Mouse (Mus musculus): ENCODE data around the gene Fbxo39. TPM values are rescaled to one million over a fixed set of nuclear protein-coding genes. Genes with fewer than 3 reads are reported as not detected.

Gene Fbxo39
- polyA plus RNA-seq, 1 experiment from 2014 or later: not detected

- Histone ChIP-seq H3K27ac (ENCODE audit: low read depth, low read length) (no peak overlapping the region), H3K9me3 (ENCODE audit: control insufficient read depth, low read length) (no peaks in the 10 kb centered on the region), H3K36me3 (ENCODE audit: control insufficient read depth, insufficient read depth, low read length) (no peaks in the 10 kb centered on the region), H3K4me3 (ENCODE audit: low read length) (no peak overlapping the region), H3K4me2 (ENCODE audit: low read length) (no peak overlapping the region), H3K4me1 (ENCODE audit: control insufficient read depth, insufficient read depth, low read depth, low read length) (no peaks in the 10 kb centered on the region), H3K27me3 (replicated peaks; ENCODE audit: control insufficient read depth, insufficient read depth, low read length) (no peaks in the 10 kb centered on the region), H3K9ac (ENCODE audit: low read depth, low read length) (no peak overlapping the region)
- ATAC-seq: no peak
- WGBS: 90% methylated on average over 5 of the region's 5 CpGs
Measured at GRCm38 (mm10) chr11:72307461-72307860, 6.8 kb upstream of the Fbxo39 start.

GRCm38 (mm10) chr11:72308982-72309381 lies 5.3 kb upstream of the Fbxo39 start:
- no peaks in the 10 kb centered on the region for H3K4me1 ChIP-seq (ENCODE audit: control insufficient read depth, insufficient read depth, low read depth, low read length)
- 77% methylated on average over 2 of the region's 2 CpGs for whole genome bisulfite sequencing
- H3K4me3 ChIP-seq (ENCODE audit: low read length): no peak overlapping the region
- no peak for ATAC-seq
- 0 out of 2 replicates have a peak, but pooled peaks cover 2% of the 10 kb centered on the region for H3K27me3 ChIP-seq (replicated peaks; ENCODE audit: control insufficient read depth, insufficient read depth, low read length)
- no peaks in the 10 kb centered on the region for H3K36me3 ChIP-seq (ENCODE audit: control insufficient read depth, insufficient read depth, low read length)
- H3K9me3 ChIP-seq (ENCODE audit: control insufficient read depth, low read length): no peaks in the 10 kb centered on the region
- no peak overlapping the region for H3K9ac ChIP-seq (ENCODE audit: low read depth, low read length)
- H3K27ac ChIP-seq (ENCODE audit: low read depth, low read length): no peak overlapping the region
- H3K4me2 ChIP-seq (ENCODE audit: low read length): no peak overlapping the region

- ATAC-seq: no peak
- H3K4me3 ChIP-seq (ENCODE audit: low read length): no peak overlapping the region
- no peak overlapping the region for H3K9ac ChIP-seq (ENCODE audit: low read depth, low read length)
- no peaks in the 10 kb centered on the region for H3K36me3 ChIP-seq (ENCODE audit: control insufficient read depth, insufficient read depth, low read length)
- no peaks in the 10 kb centered on the region for H3K9me3 ChIP-seq (ENCODE audit: control insufficient read depth, low read length)
- no peak overlapping the region for H3K4me2 ChIP-seq (ENCODE audit: low read length)
- H3K27me3 ChIP-seq (replicated peaks; ENCODE audit: control insufficient read depth, insufficient read depth, low read length): peaks cover 5% of the 10 kb centered on the region; the same call in 1 of the 2 replicates
- H3K27ac ChIP-seq (ENCODE audit: low read depth, low read length): no peak overlapping the region
- H3K4me1 ChIP-seq (ENCODE audit: control insufficient read depth, insufficient read depth, low read depth, low read length): no peaks in the 10 kb centered on the region
- 88% methylated on average over 4 of the region's 4 CpGs for WGBS
Measured at GRCm38 (mm10) chr11:72310491-72310890, 3.8 kb upstream of the Fbxo39 start.

GRCm38 (mm10) chr11:72311355-72312001 lies 2.8 kb upstream of the Fbxo39 start:
- H3K4me1 ChIP-seq (ENCODE audit: control insufficient read depth, insufficient read depth, low read depth, low read length): no peaks in the 10 kb centered on the region
- H3K4me3 ChIP-seq (ENCODE audit: low read length): no peak overlapping the region
- H3K9ac ChIP-seq (ENCODE audit: low read depth, low read length): no peak overlapping the region
- 84% methylated on average over 10 of the region's 10 CpGs for WGBS
- H3K9me3 ChIP-seq (ENCODE audit: control insufficient read depth, low read length): no peaks in the 10 kb centered on the region
- H3K4me2 ChIP-seq (ENCODE audit: low read length): no peak overlapping the region
- no peak for ATAC-seq
- peaks cover 5% of the 10 kb centered on the region; the same call in 1 of the 2 replicates for H3K27me3 ChIP-seq (replicated peaks; ENCODE audit: control insufficient read depth, insufficient read depth, low read length)
- H3K36me3 ChIP-seq (ENCODE audit: control insufficient read depth, insufficient read depth, low read length): no peaks in the 10 kb centered on the region
- H3K27ac ChIP-seq (ENCODE audit: low read depth, low read length): no peak overlapping the region

GRCm38 (mm10) chr11:72318026-72318425 lies 3.8 kb downstream of the Fbxo39 start:
- ATAC-seq: no peak
- no peak overlapping the region for H3K4me3 ChIP-seq (ENCODE audit: low read length)
- peaks cover 5% of the 10 kb centered on the region; the same call in 1 of the 2 replicates for H3K27me3 ChIP-seq (replicated peaks; ENCODE audit: control insufficient read depth, insufficient read depth, low read length)
- no peak overlapping the region for H3K9ac ChIP-seq (ENCODE audit: low read depth, low read length)
- no peak overlapping the region for H3K4me2 ChIP-seq (ENCODE audit: low read length)
- H3K4me1 ChIP-seq (ENCODE audit: control insufficient read depth, insufficient read depth, low read depth, low read length): no peaks in the 10 kb centered on the region
- H3K9me3 ChIP-seq (ENCODE audit: control insufficient read depth, low read length): no peaks in the 10 kb centered on the region
- H3K27ac ChIP-seq (ENCODE audit: low read depth, low read length): no peak overlapping the region
- WGBS: 86% methylated on average over 5 of the region's 5 CpGs
- H3K36me3 ChIP-seq (ENCODE audit: control insufficient read depth, insufficient read depth, low read length): no peaks in the 10 kb centered on the region

- Histone ChIP-seq H3K27me3 (replicated peaks; ENCODE audit: control insufficient read depth, insufficient read depth, low read length) (no peaks in the 10 kb centered on the region), H3K9me3 (ENCODE audit: control insufficient read depth, low read length) (no peaks in the 10 kb centered on the region), H3K9ac (ENCODE audit: low read depth, low read length) (no peak overlapping the region), H3K4me2 (ENCODE audit: low read length) (no peak overlapping the region), H3K4me3 (ENCODE audit: low read length) (no peak overlapping the region), H3K36me3 (ENCODE audit: control insufficient read depth, insufficient read depth, low read length) (no peaks in the 10 kb centered on the region), H3K27ac (ENCODE audit: low read depth, low read length) (no peak overlapping the region), H3K4me1 (ENCODE audit: control insufficient read depth, insufficient read depth, low read depth, low read length) (no peaks in the 10 kb centered on the region)
- no peak for ATAC-seq
- 63% methylated on average over 3 of the region's 3 CpGs for WGBS
Measured at GRCm38 (mm10) chr11:72324431-72324830, 10.2 kb downstream of the Fbxo39 start.

- H3K9me3 ChIP-seq (ENCODE audit: control insufficient read depth, low read length): no peaks in the 10 kb centered on the region
- ATAC-seq: no peak
- no peak overlapping the region for H3K9ac ChIP-seq (ENCODE audit: low read depth, low read length)
- H3K27ac ChIP-seq (ENCODE audit: low read depth, low read length): no peak overlapping the region
- WGBS: 90% methylated on average over 4 of the region's 4 CpGs
- no peaks in the 10 kb centered on the region for H3K36me3 ChIP-seq (ENCODE audit: control insufficient read depth, insufficient read depth, low read length)
- H3K4me2 ChIP-seq (ENCODE audit: low read length): no peak overlapping the region
- no peaks in the 10 kb centered on the region for H3K4me1 ChIP-seq (ENCODE audit: control insufficient read depth, insufficient read depth, low read depth, low read length)
- no peak overlapping the region for H3K4me3 ChIP-seq (ENCODE audit: low read length)
- no peaks in the 10 kb centered on the region for H3K27me3 ChIP-seq (replicated peaks; ENCODE audit: control insufficient read depth, insufficient read depth, low read length)
Measured at GRCm38 (mm10) chr11:72325701-72326100, 11.5 kb downstream of the Fbxo39 start.

- no peak overlapping the region for H3K27ac ChIP-seq (ENCODE audit: low read depth, low read length)
- no peak for ATAC-seq
- 71% methylated on average over 9 of the region's 9 CpGs for WGBS
Measured at GRCm38 (mm10) chr11:72332951-72333667, 18.9 kb downstream of the Fbxo39 start.

GRCm38 (mm10) chr11:72334653-72335052 lies 20.4 kb downstream of the Fbxo39 start:
- H3K4me3 ChIP-seq (ENCODE audit: low read length): no peak overlapping the region
- H3K4me2 ChIP-seq (ENCODE audit: low read length): no peak overlapping the region
- ATAC-seq: no peak
- H3K9me3 ChIP-seq (ENCODE audit: control insufficient read depth, low read length): no peaks in the 10 kb centered on the region
- H3K27me3 ChIP-seq (replicated peaks; ENCODE audit: control insufficient read depth, insufficient read depth, low read length): no peaks in the 10 kb centered on the region
- peaks cover 8% of the 10 kb centered on the region for H3K4me1 ChIP-seq (ENCODE audit: control insufficient read depth, insufficient read depth, low read depth, low read length)
- no peak overlapping the region for H3K27ac ChIP-seq (ENCODE audit: low read depth, low read length)
- H3K9ac ChIP-seq (ENCODE audit: low read depth, low read length): no peak overlapping the region
- WGBS: 74% methylated on average over 4 of the region's 4 CpGs
- H3K36me3 ChIP-seq (ENCODE audit: control insufficient read depth, insufficient read depth, low read length): no peaks in the 10 kb centered on the region

More at GRCm38 (mm10) chr11:72332951-72333667, 18.9 kb downstream of the Fbxo39 start:
- Histone ChIP-seq H3K4me3 (ENCODE audit: low read length) (no peak overlapping the region), H3K36me3 (ENCODE audit: control insufficient read depth, insufficient read depth, low read length) (no peaks in the 10 kb centered on the region), H3K9me3 (ENCODE audit: control insufficient read depth, low read length) (no peaks in the 10 kb centered on the region), H3K4me1 (ENCODE audit: control insufficient read depth, insufficient read depth, low read depth, low read length) (no peaks in the 10 kb centered on the region), H3K9ac (ENCODE audit: low read depth, low read length) (no peak overlapping the region), H3K27me3 (replicated peaks; ENCODE audit: control insufficient read depth, insufficient read depth, low read length) (no peaks in the 10 kb centered on the region), H3K4me2 (ENCODE audit: low read length) (no peak overlapping the region)
